Mouse (Mus musculus): ENCODE data around the gene Olfr18. TPM values are rescaled to one million over a fixed set of nuclear protein-coding genes. Genes with fewer than 3 reads are reported as not detected.

Olfr18 gene
- total RNA-seq (2014; rRNA removed) (0.10 TPM in 1 of 2 replicates, not detected in the other), polyA plus RNA-seq (2015; fragmentation: Nextera tagmentation; extraction: Ambion mirVana) (0.13 TPM in 1 of 2 replicates, not detected in the other)

DNA sequence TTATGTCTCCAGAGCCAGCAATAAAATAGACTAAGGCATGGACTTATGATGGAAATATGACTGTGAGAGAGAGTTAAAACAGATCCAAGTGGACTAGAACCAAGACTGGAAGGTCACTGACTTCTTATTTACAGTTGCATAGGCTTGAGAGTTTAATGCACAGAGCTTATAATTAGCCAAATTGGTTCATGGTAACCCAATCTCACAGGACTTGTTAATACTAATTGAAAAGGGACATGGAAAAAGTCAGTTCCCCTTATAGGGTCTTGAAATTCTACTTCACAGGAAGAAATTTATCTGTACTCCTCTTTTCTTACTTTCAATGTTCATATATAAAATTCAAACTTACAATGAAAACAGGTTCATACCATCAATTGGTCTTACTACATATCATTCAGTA lies at the start of gene Olfr18:
Gene Olfr18, minus strand, starts transcription at position 101 of the 400 bp plus-strand sequence.
- Histone ChIP-seq H3K9ac (no peak within 1 kb of the TSS), H3K27ac (ENCODE audit: low read depth, low read length) (no peak within 1 kb of the TSS), H3K9me3 (ENCODE audit: low read length) (no peaks in the 10 kb centered on the region), H3K27me3 (ENCODE audit: insufficient read depth, low read length) (no peaks in the 10 kb centered on the region), H3K36me3 (ENCODE audit: insufficient read depth) (no peaks in the 10 kb centered on the region), H3K4me3 (ENCODE audit: low read depth, low read length) (no peak within 1 kb of the TSS), H3K4me1 (ENCODE audit: insufficient read depth) (no peaks in the 10 kb centered on the region), H3K4me2 (ENCODE audit: low read depth) (no peak within 1 kb of the TSS)
- no peak for ATAC-seq
- no peak for DNase-seq
- no peak for TF ChIP-seq CTCF (IDR thresholded peaks at IDR 0.05; ENCODE audit: low read depth)

DNA sequence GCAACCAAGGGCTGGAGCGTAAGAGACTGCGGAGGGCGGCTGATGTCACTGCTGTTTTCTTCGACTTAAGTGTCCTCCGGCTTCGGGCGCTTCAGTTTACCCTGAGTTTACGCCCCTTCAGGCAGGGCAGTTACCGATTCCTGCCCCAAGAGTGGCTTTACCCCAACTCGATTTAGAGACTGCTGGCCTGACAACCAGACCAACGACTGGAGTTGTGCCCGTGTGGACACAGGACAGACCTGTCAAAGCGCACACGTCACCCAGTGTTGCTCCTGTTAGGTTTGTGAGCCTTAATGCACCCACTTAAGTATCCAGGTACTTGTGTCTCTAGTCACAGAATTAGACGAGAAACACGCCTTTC lies 49.4 kb upstream of the Olfr18 start:
- no peaks in the 10 kb centered on the region for H3K27me3 ChIP-seq (ENCODE audit: insufficient read depth, low read length)
- peak overlapping the region; percentile 73 for H3K9ac ChIP-seq
- H3K4me2 ChIP-seq (ENCODE audit: low read depth), result peak overlapping the region; percentile 56
- peaks cover 15% of the 10 kb centered on the region for H3K4me1 ChIP-seq (ENCODE audit: insufficient read depth)
- 19% methylated on average over 16 of the region's 16 CpGs for WGBS
- no peak for DNase-seq
- no peak overlapping the region for H3K27ac ChIP-seq (ENCODE audit: low read depth, low read length)
- ATAC-seq, result no peak
- TF ChIP-seq CTCF (IDR thresholded peaks at IDR 0.05; ENCODE audit: low read depth), result no peak
- 0 out of 2 replicates have a peak, but pooled peaks cover 4% of the 10 kb centered on the region for H3K9me3 ChIP-seq (ENCODE audit: low read length)
- H3K36me3 ChIP-seq (ENCODE audit: insufficient read depth), result no peaks in the 10 kb centered on the region
- peak overlapping the region; percentile 68 for H3K4me3 ChIP-seq (ENCODE audit: low read depth, low read length)

DNA sequence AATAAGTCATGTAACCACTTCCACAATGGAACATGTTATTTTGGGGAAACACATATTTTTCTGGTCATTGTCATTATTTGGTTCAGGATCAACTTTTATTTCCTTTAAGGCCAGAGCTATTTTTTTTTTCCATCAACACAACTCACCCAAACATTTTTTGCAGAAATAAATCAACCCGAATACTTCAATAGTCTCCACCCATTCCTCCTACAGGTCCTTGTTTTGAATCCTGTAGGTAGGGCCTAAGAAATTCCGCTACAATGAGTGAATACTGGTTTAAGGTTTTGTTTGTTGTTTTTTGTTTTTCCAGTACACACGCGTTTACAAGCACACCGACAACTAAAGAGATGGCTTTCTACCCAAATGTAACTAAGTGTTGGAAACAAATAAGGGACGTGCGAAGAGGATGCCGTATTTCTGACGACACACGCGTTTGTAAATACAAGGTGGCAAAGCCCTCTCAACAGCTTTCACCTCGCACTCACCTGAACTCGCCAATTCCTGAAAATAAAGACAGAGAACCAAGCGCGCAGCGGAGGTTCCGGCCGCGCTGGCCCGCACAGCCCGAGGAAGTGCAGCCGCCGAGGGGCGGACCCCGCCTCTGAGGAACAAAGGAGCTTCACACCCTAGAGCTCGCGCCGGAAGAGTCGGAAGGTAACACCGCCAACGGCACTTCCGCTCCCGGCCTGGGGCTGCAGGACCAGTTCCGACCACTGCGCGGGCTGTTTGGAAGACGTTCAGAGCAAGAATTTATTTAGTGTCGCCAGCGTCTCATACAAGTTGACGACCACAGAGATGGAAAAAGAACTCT lies 48.8 kb upstream of the Olfr18 start, which contains the start of gene Zfp560:
Gene Zfp560, minus strand, starts transcription at position 646 of the 811 bp plus-strand sequence.
- DNase-seq (peak; percentile 97), ATAC-seq (peak; percentile 100)
- Histone ChIP-seq H3K4me1 (ENCODE audit: insufficient read depth) (peaks cover 15% of the 10 kb centered on the region), H3K4me3 (ENCODE audit: low read depth, low read length) (peak within 1 kb of the TSS; percentile 68), H3K36me3 (ENCODE audit: insufficient read depth) (no peaks in the 10 kb centered on the region), H3K9me3 (ENCODE audit: low read length) (0 out of 2 replicates have a peak, but pooled peaks cover 4% of the 10 kb centered on the region), H3K27ac (ENCODE audit: low read depth, low read length) (peak within 1 kb of the TSS; percentile 80), H3K9ac (peak within 1 kb of the TSS; percentile 73), H3K4me2 (ENCODE audit: low read depth) (peak within 1 kb of the TSS; percentile 56), H3K27me3 (ENCODE audit: insufficient read depth, low read length) (no peaks in the 10 kb centered on the region)
- TF ChIP-seq CTCF (IDR thresholded peaks at IDR 0.05; ENCODE audit: low read depth), result peak; percentile 81
- 4% methylated on average over 40 of the region's 40 CpGs for WGBS

DNA sequence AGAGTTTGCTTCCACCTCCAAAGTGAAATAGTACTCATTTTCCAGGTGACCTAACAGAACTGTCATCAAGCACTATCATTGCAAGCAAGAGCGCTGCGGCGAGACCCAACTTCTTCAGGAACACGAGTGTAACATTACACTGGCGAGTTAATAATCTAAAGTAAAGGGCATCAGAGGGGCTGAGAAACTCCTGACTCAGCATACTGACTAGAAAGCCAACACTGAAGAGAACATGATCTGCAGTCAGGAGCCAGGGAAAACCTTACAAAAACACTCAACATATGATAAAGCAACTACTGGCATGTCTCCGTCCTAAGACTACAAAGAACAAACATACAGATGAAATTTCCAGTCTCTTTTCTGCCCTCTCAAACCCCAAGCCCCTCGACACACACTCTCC lies 47.8 kb upstream of the Olfr18 start:
- Histone ChIP-seq H3K9ac (peak overlapping the region; percentile 73; the same call in 1 of the 2 replicates), H3K36me3 (ENCODE audit: insufficient read depth) (no peaks in the 10 kb centered on the region), H3K9me3 (ENCODE audit: low read length) (0 out of 2 replicates have a peak, but pooled peaks cover 4% of the 10 kb centered on the region), H3K4me2 (ENCODE audit: low read depth) (peak overlapping the region; percentile 56), H3K27ac (ENCODE audit: low read depth, low read length) (no peak overlapping the region), H3K4me1 (ENCODE audit: insufficient read depth) (peaks cover 15% of the 10 kb centered on the region), H3K27me3 (ENCODE audit: insufficient read depth, low read length) (no peaks in the 10 kb centered on the region), H3K4me3 (ENCODE audit: low read depth, low read length) (peak overlapping the region; percentile 68; the same call in 1 of the 2 replicates)
- TF ChIP-seq CTCF (IDR thresholded peaks at IDR 0.05; ENCODE audit: low read depth), result no peak
- ATAC-seq, result no peak
- 94% methylated on average over 7 of the region's 7 CpGs for WGBS
- DNase-seq, result no peak

DNA sequence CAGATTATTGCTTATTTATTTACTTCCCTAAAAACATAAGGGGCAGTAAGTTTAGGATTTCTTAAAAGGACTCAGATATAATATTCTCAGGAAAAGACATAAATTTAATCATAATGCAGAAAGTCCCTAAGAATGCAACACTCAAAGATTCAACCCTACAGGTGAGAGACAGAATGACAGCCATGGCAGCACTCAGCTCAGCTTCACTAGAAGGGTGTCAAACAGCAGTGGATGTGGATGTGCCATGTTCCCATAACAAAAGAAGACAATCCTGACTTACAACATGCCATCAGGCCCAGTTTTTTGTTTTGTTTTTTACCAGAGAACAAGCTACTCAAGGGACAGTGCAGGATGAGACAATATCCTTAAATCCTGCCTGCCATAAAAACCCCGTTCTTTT lies 38.8 kb upstream of the Olfr18 start:
- no peaks in the 10 kb centered on the region for H3K4me1 ChIP-seq (ENCODE audit: insufficient read depth)
- H3K36me3 ChIP-seq (ENCODE audit: insufficient read depth), result no peaks in the 10 kb centered on the region
- ATAC-seq (no peak), DNase-seq (no peak)
- no peak overlapping the region for H3K4me3 ChIP-seq (ENCODE audit: low read depth, low read length)
- H3K27ac ChIP-seq (ENCODE audit: low read depth, low read length), result no peak overlapping the region
- H3K4me2 ChIP-seq (ENCODE audit: low read depth), result no peak overlapping the region
- WGBS, result 100% methylated on average over 1 of the region's 1 CpGs
- H3K9me3 ChIP-seq (ENCODE audit: low read length), result no peaks in the 10 kb centered on the region
- no peak overlapping the region for H3K9ac ChIP-seq
- no peaks in the 10 kb centered on the region for H3K27me3 ChIP-seq (ENCODE audit: insufficient read depth, low read length)
- no peak for TF ChIP-seq CTCF (IDR thresholded peaks at IDR 0.05; ENCODE audit: low read depth)

DNA sequence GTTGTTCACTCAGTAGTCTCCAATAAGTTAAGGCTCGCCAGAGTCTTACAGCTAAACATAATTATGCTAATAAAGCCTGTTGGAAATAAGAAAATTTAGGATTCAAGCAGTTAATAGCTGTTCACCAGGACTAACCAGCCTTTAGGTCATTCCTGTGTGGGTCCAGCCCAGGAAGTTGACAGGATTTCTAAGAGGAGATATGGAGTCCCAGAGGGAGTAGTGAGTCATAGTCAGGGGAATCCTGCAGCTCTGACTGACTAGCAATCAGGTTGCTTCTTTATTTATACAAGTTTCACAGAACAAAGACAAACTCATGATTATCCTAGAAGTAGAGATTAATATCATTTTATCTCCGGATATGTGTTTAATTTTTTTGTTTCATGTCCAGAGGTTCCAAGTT lies 31.4 kb upstream of the Olfr18 start:
- H3K27me3 ChIP-seq (ENCODE audit: insufficient read depth, low read length), result no peaks in the 10 kb centered on the region
- no peak overlapping the region for H3K4me2 ChIP-seq (ENCODE audit: low read depth)
- no peak overlapping the region for H3K27ac ChIP-seq (ENCODE audit: low read depth, low read length)
- H3K36me3 ChIP-seq (ENCODE audit: insufficient read depth), result 0 out of 2 replicates have a peak, but pooled peaks cover 5% of the 10 kb centered on the region
- no peak for TF ChIP-seq CTCF (IDR thresholded peaks at IDR 0.05; ENCODE audit: low read depth)
- DNase-seq, result no peak
- H3K4me1 ChIP-seq (ENCODE audit: insufficient read depth), result no peaks in the 10 kb centered on the region
- over 99% methylated on average over 2 of the region's 2 CpGs for WGBS
- no peak overlapping the region for H3K9ac ChIP-seq
- ATAC-seq, result no peak
- peaks cover 30% of the 10 kb centered on the region for H3K9me3 ChIP-seq (ENCODE audit: low read length)
- H3K4me3 ChIP-seq (ENCODE audit: low read depth, low read length), result no peak overlapping the region

DNA sequence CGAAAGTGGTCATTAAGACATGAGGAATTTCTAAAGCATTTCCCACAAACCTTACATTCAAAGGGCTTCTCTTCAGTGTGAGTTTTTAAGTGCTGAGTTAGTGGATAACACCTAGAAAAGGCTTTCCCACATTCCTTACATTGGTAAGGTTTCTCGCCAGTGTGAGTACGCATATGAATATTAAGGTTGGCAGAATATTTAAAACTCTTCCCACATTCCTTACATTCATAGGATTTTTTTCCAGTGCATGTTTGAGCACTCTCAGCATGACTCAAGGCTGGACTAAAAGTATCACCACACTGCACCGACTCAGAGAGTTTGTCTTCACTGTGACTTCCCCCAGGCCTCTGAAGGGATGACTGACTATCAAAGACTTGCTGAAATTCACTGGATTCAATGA lies 12.6 kb upstream of the Olfr18 start:
- Histone ChIP-seq H3K4me2 (ENCODE audit: low read depth) (no peak overlapping the region), H3K27ac (ENCODE audit: low read depth, low read length) (no peak overlapping the region), H3K4me1 (ENCODE audit: insufficient read depth) (no peaks in the 10 kb centered on the region), H3K9ac (no peak overlapping the region), H3K4me3 (ENCODE audit: low read depth, low read length) (no peak overlapping the region), H3K36me3 (ENCODE audit: insufficient read depth) (peaks cover 36% of the 10 kb centered on the region), H3K27me3 (ENCODE audit: insufficient read depth, low read length) (no peaks in the 10 kb centered on the region), H3K9me3 (ENCODE audit: low read length) (no peaks in the 10 kb centered on the region)
- no peak for TF ChIP-seq CTCF (IDR thresholded peaks at IDR 0.05; ENCODE audit: low read depth)
- DNase-seq, result no peak
- WGBS, result 89% methylated on average over 4 of the region's 4 CpGs
- no peak for ATAC-seq
